Mouse (Mus musculus) ZHBTc4 (cell line): ENCODE measurements around the gene Tsen34.
"Not testable (repeated sequence)": the region's sequence is repeated elsewhere in the genome, so short reads cannot be mapped to it uniquely, and the experiment has no call there.

ENCODE experiments used
- DNase-seq: peaks from one replicate; pipeline ENCODE4 v3.0.0-alpha.2; 2011; ENCODE audit warnings: low read depth, low spot score

The Tsen34 gene

GRCm38 (mm10) chr7:3685400-3686187 lies 7.1 kb upstream of the Tsen34 start:
- no peak for DNase-seq

- no peak for DNase-seq
Measured at GRCm38 (mm10) chr7:3691919-3692318, 744 bp upstream of the Tsen34 start.

GRCm38 (mm10) chr7:3692987-3693808 lies 535 bp downstream of the Tsen34 start, which contains the start of gene Mboat7:
TSS of gene Mboat7 (minus strand) at chr7:3693523.
- peak; percentile 98 for DNase-seq

- DNase-seq: no peak
Measured at GRCm38 (mm10) chr7:3693809-3694075, 1.1 kb downstream of the Tsen34 start.

GRCm38 (mm10) chr7:3694076-3694948 lies 1.6 kb downstream of the Tsen34 start:
- peak; percentile 95 for DNase-seq

- DNase-seq: not testable (repeated sequence)
Measured at GRCm38 (mm10) chr7:3694949-3695305, 2.3 kb downstream of the Tsen34 start.

- DNase-seq: no peak
Measured at GRCm38 (mm10) chr7:3698471-3698870, 5.8 kb downstream of the Tsen34 start.

- DNase-seq: no peak
Measured at GRCm38 (mm10) chr7:3703148-3703878, 10.7 kb downstream of the Tsen34 start.

GRCm38 (mm10) chr7:3703879-3704441 lies 11.3 kb downstream of the Tsen34 start, which contains the start of gene Rps9:
TSS of gene Rps9 (plus strand) at chr7:3703993.
- DNase-seq: peak; percentile 98

GRCm38 (mm10) chr7:3704475-3704874 lies 11.8 kb downstream of the Tsen34 start:
- DNase-seq: peak; percentile 61

- DNase-seq: not testable (repeated sequence)
Measured at GRCm38 (mm10) chr7:3705461-3705860, 12.8 kb downstream of the Tsen34 start.

GRCm38 (mm10) chr7:3705911-3706310 lies 13.2 kb downstream of the Tsen34 start:
- DNase-seq: peak; percentile 29

- DNase-seq: peak; percentile 49
Measured at GRCm38 (mm10) chr7:3706343-3706934, 13.8 kb downstream of the Tsen34 start.

- peak; percentile 57 for DNase-seq
Measured at GRCm38 (mm10) chr7:3707027-3707426, 14.4 kb downstream of the Tsen34 start.

- DNase-seq: peak; percentile 75
Measured at GRCm38 (mm10) chr7:3707568-3708413, 15.1 kb downstream of the Tsen34 start.

- peak; percentile 65 for DNase-seq
Measured at GRCm38 (mm10) chr7:3708447-3708980, 15.9 kb downstream of the Tsen34 start.

- DNase-seq: peak; percentile 79
Measured at GRCm38 (mm10) chr7:3709000-3709399, 16.3 kb downstream of the Tsen34 start.

- no peak for DNase-seq
Measured at GRCm38 (mm10) chr7:3712264-3712942, 19.7 kb downstream of the Tsen34 start.

- no peak for DNase-seq
Measured at GRCm38 (mm10) chr7:3715249-3715648, 22.6 kb downstream of the Tsen34 start.
